Comparison of ENCODE assay signal across 13 mouse cellular contexts in genomic region chr12:25234636-25235035, GRCm38 (mm10).
"Had no signal": no experiment of that assay in that cellular context is flagged by ENCODE, and none has a peak within 500 bp of the region (broad histone marks: within the 10 kb centered on the region; RNA-seq: fewer than 3 reads in every experiment).

No protein-coding gene starts in this region.

- DNase-seq: kidney, postnatal 14 days; layer of hippocampus, adult 9-11 months; layer of hippocampus, postnatal 36 days; lung, adult 18-20 months; retina, postnatal 1 day; right cerebral cortex, postnatal 14 days; thymus, postnatal 36 days had no signal

- ATAC-seq: midbrain, embryonic 16.5 days had no signal

- H3K27ac ChIP-seq: kidney, embryonic 15.5 days; limb, embryonic 15.5 days; liver, embryonic 14.5 days; midbrain, embryonic 12.5 days; neural tube, embryonic 13.5 days had no signal

- H3K36me3 ChIP-seq: kidney, embryonic 15.5 days; limb, embryonic 15.5 days; midbrain, embryonic 12.5 days; neural tube, embryonic 13.5 days had no signal

- H3K4me1 ChIP-seq: midbrain, embryonic 12.5 days had no signal

- H3K9me3 ChIP-seq: kidney, embryonic 15.5 days; limb, embryonic 15.5 days; midbrain, embryonic 12.5 days; neural tube, embryonic 13.5 days had no signal

- H3K27me3 ChIP-seq: kidney, embryonic 15.5 days; limb, embryonic 15.5 days; midbrain, embryonic 12.5 days; neural tube, embryonic 13.5 days had no signal

- H3K4me2 ChIP-seq: kidney, embryonic 15.5 days; limb, embryonic 15.5 days; midbrain, embryonic 12.5 days; neural tube, embryonic 13.5 days had no signal

- H3K4me3 ChIP-seq: kidney, embryonic 15.5 days; limb, embryonic 15.5 days; midbrain, embryonic 12.5 days; neural tube, embryonic 13.5 days had no signal

- H3K9ac ChIP-seq: kidney, embryonic 15.5 days; limb, embryonic 15.5 days; liver, embryonic 14.5 days; midbrain, embryonic 12.5 days; neural tube, embryonic 13.5 days had no signal
